Mouse (Mus musculus) brown adipose tissue, adult 24 weeks (tissue): ENCODE measurements at regions not wholly inside any gene's neighbourhood (a gene's known extent, or its start where the extent isn't known, plus 50 kb on each side); places are given as distances from the start of the nearest gene placed in this dataset.
"Not testable (repeated sequence)": the region's sequence is repeated elsewhere in the genome, so short reads cannot be mapped to it uniquely, and the experiment has no call there.

Source experiments
- H3K27ac ChIP-seq: fragments of 200-500 bp; replicated peaks from 2 replicates; pipeline ENCODE4 v1.5.1; 2012; ENCODE audit warnings: low read depth, mild to moderate bottlenecking, low read length
- H3K4me1 ChIP-seq: fragments of 200-500 bp; 2 replicates; pipeline ENCODE4 v1.6.1; 2012; ENCODE audit warnings: low read length, mixed read lengths; ENCODE audit not compliant: control insufficient read depth, insufficient read depth, insufficient read length
- H3K4me3 ChIP-seq: fragments of 200-500 bp; 2 replicates; pipeline ENCODE4 v1.5.1; 2012; ENCODE audit warnings: low read depth, mild to moderate bottlenecking, low read length, moderate library complexity; ENCODE audit not compliant: insufficient read depth

DNA sequence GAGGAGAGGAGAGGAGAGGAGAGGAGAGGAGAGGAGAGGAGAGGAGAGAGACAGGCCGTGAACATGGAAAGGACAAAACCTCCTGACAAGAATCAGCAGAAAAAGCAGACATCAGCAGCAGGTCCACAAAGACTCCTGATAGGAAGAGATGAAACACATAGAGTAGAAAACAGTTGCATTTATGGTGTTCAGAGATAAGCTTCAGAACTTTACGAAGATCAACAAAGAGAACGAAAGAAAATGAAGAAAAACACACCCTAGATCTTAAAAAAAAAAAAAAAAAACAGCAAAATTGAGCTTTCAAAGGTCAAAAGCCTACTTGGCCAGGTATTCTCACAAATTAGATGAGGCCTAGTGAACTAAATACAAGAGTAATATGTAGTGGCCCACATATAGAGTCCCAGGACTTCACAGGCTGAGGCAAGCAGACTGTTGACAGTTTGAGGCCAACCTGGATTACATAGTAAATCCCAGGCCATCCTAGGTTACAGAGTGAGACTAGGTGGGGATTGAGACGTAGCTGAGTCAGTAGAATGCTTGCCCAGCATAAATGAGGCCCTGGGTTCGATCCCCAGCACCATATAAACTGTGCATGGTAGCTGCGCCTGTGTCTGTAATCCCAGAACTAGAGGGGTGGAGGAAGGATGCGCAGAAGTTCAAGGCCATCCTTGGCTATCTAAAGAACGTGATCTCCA lies 111.6 kb upstream of the Klf3 start:
- H3K4me3 ChIP-seq, result no peak overlapping the region
- no peaks in the 10 kb centered on the region for H3K4me1 ChIP-seq
- no peak overlapping the region for H3K27ac ChIP-seq

GRCm38 (mm10) chr5:64692335-64692734 lies 110.9 kb upstream of the Klf3 start:
- Histone ChIP-seq H3K4me3 (no peak overlapping the region), H3K4me1 (no peaks in the 10 kb centered on the region), H3K27ac (no peak overlapping the region)

DNA sequence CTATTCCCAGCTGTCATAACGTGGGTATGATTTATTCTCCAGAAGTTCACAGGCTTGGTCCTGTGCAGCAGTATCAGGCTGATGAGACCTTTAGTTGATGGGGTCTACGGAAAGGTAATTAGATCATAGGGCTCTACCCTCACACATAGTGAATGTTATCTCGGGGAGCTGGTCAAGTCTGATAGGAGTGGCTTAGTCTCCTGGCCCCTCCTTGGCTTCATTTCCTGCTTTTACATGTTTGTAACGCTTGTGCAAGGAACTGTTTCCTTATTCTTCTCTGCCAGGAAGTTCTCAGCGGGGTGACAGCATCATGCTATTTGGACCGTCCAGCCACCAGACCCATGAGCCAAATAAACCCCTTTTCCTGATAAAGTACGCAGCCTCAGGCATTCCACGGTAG lies 109.6 kb upstream of the Klf3 start:
- peaks cover 2% of the 10 kb centered on the region; the same call in 1 of the 2 replicates for H3K4me1 ChIP-seq
- no peak overlapping the region for H3K4me3 ChIP-seq
- H3K27ac ChIP-seq, result no peak overlapping the region

GRCm38 (mm10) chr5:64694606-64695005 lies 108.6 kb upstream of the Klf3 start:
- Histone ChIP-seq H3K4me1 (peaks cover 3% of the 10 kb centered on the region; the same call in 1 of the 2 replicates), H3K4me3 (no peak overlapping the region), H3K27ac (no peak overlapping the region)

DNA sequence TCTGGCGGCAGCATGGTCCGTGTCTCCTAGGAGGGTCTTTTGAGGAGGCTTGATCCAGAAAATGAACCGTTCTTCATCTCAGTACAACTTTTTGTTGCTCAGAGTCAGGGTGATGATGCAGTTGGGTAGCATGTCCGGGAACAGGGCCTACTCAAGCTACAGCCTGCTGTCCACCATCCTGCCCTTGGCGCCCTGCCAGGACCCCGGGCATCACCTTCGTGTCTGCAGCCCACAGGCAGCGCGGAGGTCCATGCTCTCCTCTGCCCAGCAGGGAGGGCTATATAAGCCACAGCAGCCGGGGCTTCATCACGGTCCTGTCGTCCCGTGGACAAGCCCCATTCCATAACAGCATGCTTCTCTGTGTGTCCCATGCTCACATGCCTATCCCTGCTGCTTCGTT lies 107.1 kb upstream of the Klf3 start:
- no peak overlapping the region for H3K27ac ChIP-seq
- H3K4me3 ChIP-seq, result no peak overlapping the region
- peaks cover 4% of the 10 kb centered on the region for H3K4me1 ChIP-seq

DNA sequence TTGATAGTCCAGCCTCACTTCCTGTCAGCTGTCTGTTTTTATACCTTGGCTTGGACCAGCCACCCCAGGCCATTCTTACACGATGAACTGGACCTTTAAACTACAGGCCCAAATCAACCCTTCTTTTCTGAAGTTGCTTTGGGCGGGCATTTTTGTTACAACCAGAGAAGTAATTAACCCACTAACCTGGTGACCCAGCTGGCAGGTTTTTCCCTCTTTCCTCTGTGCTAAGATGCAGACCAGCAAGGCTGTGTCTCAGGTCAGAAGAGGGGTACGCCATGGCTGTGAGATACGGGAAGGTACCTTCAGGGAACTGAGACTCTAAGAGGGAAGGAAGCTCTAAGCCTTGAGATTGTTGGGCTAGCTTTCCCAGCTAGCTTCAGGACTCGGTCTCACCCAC lies 105.7 kb upstream of the Klf3 start:
- Histone ChIP-seq H3K27ac (no peak overlapping the region), H3K4me3 (no peak overlapping the region), H3K4me1 (peaks cover 15% of the 10 kb centered on the region)

DNA sequence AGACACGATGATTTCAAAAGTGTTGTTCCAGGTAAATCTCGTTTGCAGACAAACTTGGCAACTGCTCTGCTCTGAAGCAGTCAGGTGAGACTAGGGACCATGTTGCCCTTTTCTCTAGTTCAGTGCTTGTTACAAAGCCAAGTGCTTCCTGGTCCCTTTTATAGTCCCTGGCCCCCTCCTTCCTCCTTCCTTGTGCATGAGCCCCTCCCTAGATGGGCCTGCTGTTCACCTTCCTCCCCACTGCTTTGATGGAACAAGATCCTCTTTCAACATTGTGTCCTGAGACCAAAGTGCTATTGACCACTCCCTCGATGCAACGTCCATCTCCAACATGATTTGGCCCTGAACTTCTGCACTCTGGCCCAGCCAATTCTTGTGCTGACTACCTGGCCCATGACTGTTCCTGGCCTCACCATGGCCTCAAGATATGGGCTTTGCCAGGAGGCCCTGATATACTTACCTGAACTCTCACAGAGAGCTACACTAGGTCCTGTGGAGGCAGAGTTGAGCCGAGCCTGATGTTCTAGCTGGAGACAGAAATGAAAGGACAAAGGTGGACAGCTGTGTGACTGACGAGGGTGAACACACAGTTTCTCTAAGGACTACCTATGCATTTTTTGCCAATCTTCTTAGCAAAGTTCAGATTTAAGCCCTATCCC lies 104.6 kb upstream of the Klf3 start:
- Histone ChIP-seq H3K4me3 (no peak overlapping the region), H3K27ac (no peak overlapping the region), H3K4me1 (peaks cover 18% of the 10 kb centered on the region)

DNA sequence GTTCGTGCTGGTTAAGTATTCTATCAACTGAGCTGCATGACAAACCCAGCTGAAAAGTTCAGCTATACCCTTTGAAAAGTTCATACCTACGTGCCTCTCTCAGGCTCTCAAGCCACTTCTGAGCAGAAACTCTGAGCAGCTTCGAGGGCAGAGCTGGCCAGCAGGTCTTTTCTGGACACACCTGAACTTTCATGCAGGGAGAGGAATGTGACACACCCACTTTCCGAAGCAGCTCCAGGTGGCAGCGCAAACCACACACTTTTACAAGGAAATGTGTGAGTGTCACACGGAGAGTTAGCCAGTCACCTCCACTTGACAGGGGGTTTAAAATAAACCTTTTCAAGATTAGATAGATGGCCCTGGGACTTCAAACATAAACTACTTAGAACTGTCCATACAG lies 103.2 kb upstream of the Klf3 start:
- Histone ChIP-seq H3K4me3 (no peak overlapping the region), H3K27ac (no peak overlapping the region), H3K4me1 (peaks cover 20% of the 10 kb centered on the region)

GRCm38 (mm10) chr5:64701219-64701779 lies 101.9 kb upstream of the Klf3 start:
- peak overlapping the region; percentile 65 for H3K27ac ChIP-seq
- no peak overlapping the region for H3K4me3 ChIP-seq
- H3K4me1 ChIP-seq, result peaks cover 20% of the 10 kb centered on the region

GRCm38 (mm10) chr5:64701780-64702231 lies 101.4 kb upstream of the Klf3 start:
- Histone ChIP-seq H3K4me3 (peak overlapping the region; percentile 2; the same call in 1 of the 2 replicates), H3K4me1 (peaks cover 20% of the 10 kb centered on the region), H3K27ac (peak overlapping the region; percentile 65)

GRCm38 (mm10) chr5:64702404-64702803 lies 100.8 kb upstream of the Klf3 start:
- Histone ChIP-seq H3K4me1 (peaks cover 20% of the 10 kb centered on the region), H3K27ac (peak overlapping the region; percentile 79)

DNA sequence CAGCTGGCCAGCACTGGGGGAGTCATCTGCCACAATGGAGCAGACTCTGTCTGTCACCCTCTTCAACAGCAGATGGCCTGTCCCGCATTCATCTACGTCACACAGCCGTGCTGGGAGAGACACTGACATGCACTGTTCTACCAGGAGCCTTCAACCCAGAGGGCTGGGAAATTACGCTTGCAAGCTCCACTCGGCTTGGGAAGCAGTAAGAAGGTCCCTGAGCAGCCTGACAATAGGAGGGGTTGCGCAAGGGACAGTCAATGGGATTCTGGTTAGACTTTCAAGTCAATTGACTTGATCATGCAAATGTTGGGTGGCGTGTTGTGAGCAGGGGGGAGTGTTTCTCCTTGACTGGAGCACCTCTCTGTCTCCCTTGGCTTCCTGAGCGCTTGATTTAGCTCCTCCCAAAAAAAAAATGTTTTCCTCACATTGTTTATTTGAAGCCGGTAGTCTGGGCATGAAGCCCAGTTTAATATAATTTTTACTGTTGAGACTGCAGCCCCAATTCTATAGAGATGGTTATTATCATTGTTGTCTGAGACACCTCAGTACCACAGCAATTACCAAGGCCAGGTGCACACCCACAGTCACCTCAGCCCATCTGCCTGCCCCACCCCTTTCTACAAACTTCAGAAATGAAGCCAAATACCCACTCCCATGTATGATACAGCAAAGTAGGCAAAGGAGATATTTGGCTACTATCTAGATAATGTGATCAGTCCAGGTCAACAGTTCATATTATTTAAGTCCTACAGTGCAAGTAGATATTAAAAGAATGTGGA lies 99.9 kb upstream of the Klf3 start:
- Histone ChIP-seq H3K4me1 (peaks cover 20% of the 10 kb centered on the region), H3K27ac (peak overlapping the region; percentile 79), H3K4me3 (peak overlapping the region; percentile 3; the same call in 1 of the 2 replicates)

More at GRCm38 (mm10) chr5:64702404-64702803, 100.8 kb upstream of the Klf3 start:
- H3K4me3 ChIP-seq, result not testable (repeated sequence)

DNA sequence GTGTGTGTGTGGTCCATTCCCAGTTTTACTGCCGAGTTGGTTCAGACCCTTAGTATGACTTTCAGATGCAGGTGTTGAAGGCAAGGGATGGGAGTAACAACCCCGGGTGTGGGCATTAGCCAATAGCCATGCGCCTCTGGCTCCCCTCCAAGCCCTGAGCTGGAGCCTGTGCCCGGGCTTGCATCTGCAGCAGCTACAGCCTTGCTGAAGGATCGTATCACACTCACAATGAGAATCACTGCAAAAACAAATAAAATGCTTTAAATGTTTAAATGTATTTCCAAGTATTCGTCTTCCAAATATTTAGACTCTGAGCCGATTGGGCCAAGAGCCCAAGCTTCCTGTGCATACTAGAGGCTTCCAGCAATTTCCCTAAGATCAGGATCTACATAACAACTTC lies 99.0 kb upstream of the Klf3 start:
- Histone ChIP-seq H3K27ac (peak overlapping the region; percentile 37), H3K4me1 (peaks cover 17% of the 10 kb centered on the region), H3K4me3 (no peak overlapping the region)

GRCm38 (mm10) chr5:64706586-64706985 lies 96.6 kb upstream of the Klf3 start:
- H3K4me3 ChIP-seq, result no peak overlapping the region
- H3K4me1 ChIP-seq, result peaks cover 11% of the 10 kb centered on the region
- no peak overlapping the region for H3K27ac ChIP-seq

- Histone ChIP-seq H3K4me3 (no peak overlapping the region), H3K4me1 (peaks cover 2% of the 10 kb centered on the region; the same call in 1 of the 2 replicates), H3K27ac (no peak overlapping the region)
Observed at GRCm38 (mm10) chr5:64709146-64709545, 94.0 kb upstream of the Klf3 start.
